Mouse (Mus musculus) liver, embryonic 14.5 days (tissue): ENCODE measurements at regions not wholly inside any gene's neighbourhood (a gene's known extent, or its start where the extent isn't known, plus 50 kb on each side); places are given as distances from the start of the nearest gene placed in this dataset.

ENCODE experiments used
- CTCF ChIP-seq: IDR thresholded peaks from 2 replicates; pipeline ENCODE4 v1.5.1; 2016; ENCODE audit warnings: antibody characterized with exemption, low read depth, control low read depth
- EP300 ChIP-seq: IDR thresholded peaks from 2 replicates; pipeline ENCODE4 v1.6.1; 2016; ENCODE audit warnings: antibody characterized with exemption, low read depth

GRCm38 (mm10) chr6:107462440-107462839 lies 67.1 kb upstream of the Lrrn1 start:
- TF ChIP-seq EP300 (no peak), CTCF (no peak)
